Mouse (Mus musculus) lung, adult 2 months (tissue): ENCODE results near the gene Brd3.

Experiments
- CTCF ChIP-seq: fragments of 200-500 bp; IDR thresholded peaks from 2 replicates; pipeline ENCODE4 v1.5.1; 2011; ENCODE audit warnings: mild to moderate bottlenecking, low read length, control low read depth; ENCODE audit not compliant: insufficient read depth
- POLR2A ChIP-seq: fragments of 200-500 bp; IDR thresholded peaks from 2 replicates; pipeline ENCODE4 v1.6.1; 2011; ENCODE audit warnings: low read depth, mild to moderate bottlenecking, control low read depth, low read length, borderline replicate concordance; ENCODE audit errors: extremely low read depth

DNA sequence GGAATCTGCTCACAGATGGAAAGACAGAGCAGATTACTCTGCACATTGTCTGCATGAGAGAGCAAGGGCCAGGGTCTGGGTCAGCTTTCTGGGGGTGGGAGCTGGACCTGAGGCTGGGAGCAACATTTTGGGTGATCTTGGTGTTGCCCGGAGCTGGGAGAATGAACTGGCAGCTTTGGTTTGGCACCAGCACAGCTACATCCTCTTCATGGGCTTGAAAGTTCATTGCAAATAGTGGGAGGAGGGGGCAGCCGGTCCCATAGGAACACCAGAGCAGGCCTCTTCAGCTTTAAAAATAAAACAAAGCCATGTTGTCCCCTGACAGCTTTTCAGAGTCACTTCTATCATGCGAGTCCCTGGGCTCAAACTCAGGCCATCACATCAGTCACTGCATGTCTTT lies 33.8 kb upstream of the Brd3 start:
- TF ChIP-seq CTCF (no peak), POLR2A (no peak)
